Mouse (Mus musculus) forebrain, embryonic 11.5 days (tissue): ENCODE data around the gene Arf1. TPM values are rescaled to one million over a fixed set of nuclear protein-coding genes. Genes with fewer than 3 reads are reported as not detected.

Experiments used
- ATAC-seq: fragments of 200-750 bp; cut with Nextera tagmentation; replicated peaks from 2 replicates; pipeline ENCODE4 v1.8.0; 2017; ENCODE audit warnings: moderate TSS enrichment; ENCODE audit not compliant: low FRiP score
- DNase-seq: peaks from one replicate; pipeline ENCODE4 v3.0.0-alpha.2; 2017; ENCODE audit warnings: low spot score
- H3K27ac ChIP-seq: fragments of 300-500 bp; sonication (generic); 2 replicates; pipeline ENCODE4 v1.5.1; 2014; ENCODE audit warnings: low read depth, low read length
- H3K27me3 ChIP-seq: fragments of 300-500 bp; sonication (generic); 2 replicates; pipeline ENCODE4 v1.6.1; 2014; ENCODE audit warnings: mild to moderate bottlenecking, low read length, mixed read lengths; ENCODE audit not compliant: control insufficient read depth, insufficient read depth
- H3K36me3 ChIP-seq: fragments of 300-500 bp; sonication (generic); 2 replicates; pipeline ENCODE4 v1.6.1; 2014; ENCODE audit warnings: mild to moderate bottlenecking, low read length, moderate library complexity, mixed read lengths; ENCODE audit not compliant: control insufficient read depth, insufficient read depth
- H3K4me1 ChIP-seq: fragments of 300-500 bp; sonication (generic); replicated peaks from 2 replicates; pipeline ENCODE4 v1.6.1; 2014; ENCODE audit warnings: low read length, mixed read lengths; ENCODE audit not compliant: control insufficient read depth, insufficient read depth
- H3K4me2 ChIP-seq: fragments of 300-500 bp; sonication (generic); 2 replicates; pipeline ENCODE4 v1.6.1; 2014; ENCODE audit warnings: low read depth, mild to moderate bottlenecking, low read length, moderate library complexity, mixed read lengths; ENCODE audit not compliant: severe bottlenecking
- H3K4me3 ChIP-seq: fragments of 300-500 bp; sonication (generic); 2 replicates; pipeline ENCODE4 v1.5.1; 2014; ENCODE audit warnings: low read depth, low read length
- H3K9ac ChIP-seq: fragments of 300-500 bp; sonication (generic); 2 replicates; pipeline ENCODE4 v1.6.1; 2014; ENCODE audit warnings: low read length
- H3K9me3 ChIP-seq: fragments of 300-500 bp; sonication (generic); 2 replicates; pipeline ENCODE4 v1.6.1; 2016; ENCODE audit warnings: low read length, mixed read lengths; ENCODE audit not compliant: control insufficient read depth
- WGBS: fragments of 180-500 bp; shearing (Covaris S2); extraction: QIAGEN DNeasy Blood & Tissue Kit; methylation state at CpG from one replicate; pipeline ENCODE4 v1.1.7; 2014; 5-methylcytosine and 5-hydroxymethylcytosine counted together
- polyA plus RNA-seq: library from polyadenylated mRNA; unstranded; fragments of >200 nt; fragmentation: Nextera tagmentation; extraction: Ambion mirVana; gene quantifications from 2 replicates; pipeline ENCODE4 v1.2.1, GENCODE M21; 2014

Gene Arf1
- polyA plus RNA-seq, result 577 and 597 TPM in 2 replicates

GRCm38 (mm10) chr11:59228122-59228953 lies at the start of gene Arf1:
Gene Arf1 (minus strand): TSS chr11:59228270.
- Histone ChIP-seq H3K4me3 (peak within 1 kb of the TSS; percentile 100), H3K4me1 (peaks cover 10% of the 10 kb centered on the region), H3K27me3 (no peaks in the 10 kb centered on the region), H3K9ac (peak within 1 kb of the TSS; percentile 98), H3K9me3 (no peaks in the 10 kb centered on the region), H3K27ac (peak within 1 kb of the TSS; percentile 89), H3K36me3 (no peaks in the 10 kb centered on the region), H3K4me2 (peak within 1 kb of the TSS; percentile 89)
- peak; percentile 95 for ATAC-seq
- WGBS, result 4% methylated on average over 56 of the region's 59 CpGs
- DNase-seq, result peak; percentile 97

GRCm38 (mm10) chr11:59276877-59277276 lies 48.8 kb upstream of the Arf1 start:
- no peak overlapping the region for H3K27ac ChIP-seq
- H3K4me1 ChIP-seq, result no peaks in the 10 kb centered on the region
- DNase-seq (no peak), ATAC-seq (no peak)
- H3K36me3 ChIP-seq, result no peaks in the 10 kb centered on the region
- no peaks in the 10 kb centered on the region for H3K27me3 ChIP-seq
- H3K9me3 ChIP-seq, result no peaks in the 10 kb centered on the region
- WGBS, result 33% methylated on average over 2 of the region's 2 CpGs
- H3K9ac ChIP-seq, result no peak overlapping the region
- no peak overlapping the region for H3K4me2 ChIP-seq
- H3K4me3 ChIP-seq, result no peak overlapping the region

- DNase-seq, result no peak
- no peak overlapping the region for H3K9ac ChIP-seq
- H3K36me3 ChIP-seq, result no peaks in the 10 kb centered on the region
- H3K27ac ChIP-seq, result no peak overlapping the region
- H3K4me3 ChIP-seq, result no peak overlapping the region
- H3K4me2 ChIP-seq, result no peak overlapping the region
- no peaks in the 10 kb centered on the region for H3K9me3 ChIP-seq
- H3K4me1 ChIP-seq, result no peaks in the 10 kb centered on the region
- 61% methylated on average over 3 of the region's 3 CpGs for WGBS
- ATAC-seq, result no peak
- no peaks in the 10 kb centered on the region for H3K27me3 ChIP-seq
These were observed 46.1 kb upstream of the Arf1 start for GRCm38 (mm10) chr11:59274184-59274583.

GRCm38 (mm10) chr11:59266727-59267126 lies 38.7 kb upstream of the Arf1 start:
- Histone ChIP-seq H3K36me3 (no peaks in the 10 kb centered on the region), H3K4me2 (no peak overlapping the region), H3K4me3 (no peak overlapping the region), H3K9ac (no peak overlapping the region), H3K27ac (no peak overlapping the region), H3K4me1 (peaks cover 16% of the 10 kb centered on the region; the same call in 1 of the 2 replicates), H3K9me3 (no peaks in the 10 kb centered on the region), H3K27me3 (peaks cover 27% of the 10 kb centered on the region)
- DNase-seq (no peak), ATAC-seq (no peak)
- 24% methylated on average over 6 of the region's 6 CpGs for WGBS

- Histone ChIP-seq H3K36me3 (no peaks in the 10 kb centered on the region), H3K27ac (no peak overlapping the region; the same call in 1 of the 2 replicates), H3K4me3 (no peak overlapping the region), H3K9me3 (no peaks in the 10 kb centered on the region), H3K9ac (no peak overlapping the region), H3K4me1 (peaks cover 16% of the 10 kb centered on the region; the same call in 1 of the 2 replicates), H3K27me3 (peaks cover 27% of the 10 kb centered on the region), H3K4me2 (no peak overlapping the region)
- DNase-seq, result no peak
- 56% methylated on average over 8 of the region's 8 CpGs for WGBS
- no peak for ATAC-seq
These were observed 37.2 kb upstream of the Arf1 start for GRCm38 (mm10) chr11:59265154-59265813.

GRCm38 (mm10) chr11:59264593-59264992 lies 36.5 kb upstream of the Arf1 start:
- no peaks in the 10 kb centered on the region for H3K9me3 ChIP-seq
- H3K27me3 ChIP-seq, result peaks cover 27% of the 10 kb centered on the region
- H3K4me2 ChIP-seq, result peak overlapping the region; percentile 78
- H3K9ac ChIP-seq, result peak overlapping the region; percentile 63
- peak; percentile 53 for ATAC-seq
- H3K4me3 ChIP-seq, result peak overlapping the region; percentile 39
- peaks cover 16% of the 10 kb centered on the region; the same call in 1 of the 2 replicates for H3K4me1 ChIP-seq
- DNase-seq, result no peak
- H3K36me3 ChIP-seq, result no peaks in the 10 kb centered on the region
- WGBS, result 1% methylated on average over 8 of the region's 8 CpGs
- peak overlapping the region; percentile 48 for H3K27ac ChIP-seq

GRCm38 (mm10) chr11:59263870-59264563 lies 35.9 kb upstream of the Arf1 start:
- peak overlapping the region; percentile 78 for H3K4me2 ChIP-seq
- H3K9me3 ChIP-seq, result no peaks in the 10 kb centered on the region
- H3K36me3 ChIP-seq, result no peaks in the 10 kb centered on the region
- peaks cover 16% of the 10 kb centered on the region; the same call in 1 of the 2 replicates for H3K4me1 ChIP-seq
- H3K4me3 ChIP-seq, result peak overlapping the region; percentile 39
- DNase-seq (peak; percentile 85), ATAC-seq (peak; percentile 77)
- WGBS, result under 1% methylated on average over 55 of the region's 56 CpGs
- H3K9ac ChIP-seq, result peak overlapping the region; percentile 63
- peak overlapping the region; percentile 64 for H3K27ac ChIP-seq
- peaks cover 27% of the 10 kb centered on the region for H3K27me3 ChIP-seq

GRCm38 (mm10) chr11:59262308-59262707 lies 34.2 kb upstream of the Arf1 start:
- no peak for DNase-seq
- H3K9me3 ChIP-seq, result no peaks in the 10 kb centered on the region
- H3K9ac ChIP-seq, result no peak overlapping the region
- H3K4me3 ChIP-seq, result no peak overlapping the region
- no peak overlapping the region for H3K27ac ChIP-seq
- H3K36me3 ChIP-seq, result no peaks in the 10 kb centered on the region
- peaks cover 16% of the 10 kb centered on the region; the same call in 1 of the 2 replicates for H3K4me1 ChIP-seq
- H3K27me3 ChIP-seq, result peaks cover 25% of the 10 kb centered on the region
- H3K4me2 ChIP-seq, result no peak overlapping the region
- no peak for ATAC-seq
